Mouse (Mus musculus) embryonic facial prominence, embryonic 11.5 days (tissue): ENCODE measurements around the gene Ankef1. TPM values are rescaled to one million over a fixed set of nuclear protein-coding genes. Genes with fewer than 3 reads are reported as not detected.

ENCODE experiments used
- ATAC-seq: fragments of 200-750 bp; cut with Nextera tagmentation; replicated peaks from 2 replicates; pipeline ENCODE4 v1.8.0; 2017; ENCODE audit warnings: low read depth; ENCODE audit not compliant: insufficient number of reproducible peaks, low FRiP score, low TSS enrichment
- DNase-seq: peaks from one replicate; pipeline ENCODE4 v3.0.0-alpha.2; 2015; ENCODE audit warnings: low spot score
- H3K27ac ChIP-seq: fragments of 300-500 bp; sonication (generic); replicated peaks from 2 replicates; pipeline ENCODE4 v1.5.1; 2014; ENCODE audit warnings: mild to moderate bottlenecking, low read depth, low read length, control low read depth
- H3K27me3 ChIP-seq: fragments of 300-500 bp; sonication (generic); 2 replicates; pipeline ENCODE4 v1.6.1; 2014; ENCODE audit warnings: mild to moderate bottlenecking, low read length, moderate library complexity, mixed read lengths; ENCODE audit not compliant: control insufficient read depth, insufficient read depth
- H3K36me3 ChIP-seq: fragments of 300-500 bp; sonication (generic); replicated peaks from 2 replicates; pipeline ENCODE4 v1.6.1; 2014; ENCODE audit warnings: low read depth, mild to moderate bottlenecking, low read length, moderate library complexity, mixed read lengths; ENCODE audit not compliant: control insufficient read depth, insufficient read depth
- H3K4me1 ChIP-seq: fragments of 300-500 bp; sonication (generic); 2 replicates; pipeline ENCODE4 v1.6.1; 2014; ENCODE audit warnings: low read length, mixed read lengths; ENCODE audit not compliant: control insufficient read depth, insufficient read depth
- H3K4me2 ChIP-seq: fragments of 300-500 bp; sonication (generic); 2 replicates; pipeline ENCODE4 v1.6.1; 2014; ENCODE audit warnings: low read depth, mild to moderate bottlenecking, control low read depth, low read length, moderate library complexity
- H3K4me3 ChIP-seq: fragments of 300-500 bp; sonication (generic); 2 replicates; pipeline ENCODE4 v1.5.1; 2014; ENCODE audit warnings: low read depth, low read length, control low read depth
- H3K9ac ChIP-seq: fragments of 300-500 bp; sonication (generic); replicated peaks from 2 replicates; pipeline ENCODE4 v1.6.1; 2014; ENCODE audit warnings: mild to moderate bottlenecking, control low read depth, low read length
- H3K9me3 ChIP-seq: fragments of 300-500 bp; sonication (generic); replicated peaks from 2 replicates; pipeline ENCODE4 v1.6.1; 2016; ENCODE audit warnings: mild to moderate bottlenecking, low read length, inconsistent platforms, mixed read lengths; ENCODE audit not compliant: control insufficient read depth
- WGBS: fragments of 180-500 bp; shearing (Covaris S2); extraction: QIAGEN DNeasy Blood & Tissue Kit; methylation state at CpG from one replicate; pipeline ENCODE4 v1.1.7; 2014; 5-methylcytosine and 5-hydroxymethylcytosine counted together
- polyA plus RNA-seq: library from polyadenylated mRNA; unstranded; fragments of >200 nt; fragmentation: Nextera tagmentation; extraction: Ambion mirVana; gene quantifications from 2 replicates; pipeline ENCODE4 v1.2.1, GENCODE M21; 2014

Ankef1 gene
- polyA plus RNA-seq, 1 experiment from 2014 or later: 0.73 TPM

DNA sequence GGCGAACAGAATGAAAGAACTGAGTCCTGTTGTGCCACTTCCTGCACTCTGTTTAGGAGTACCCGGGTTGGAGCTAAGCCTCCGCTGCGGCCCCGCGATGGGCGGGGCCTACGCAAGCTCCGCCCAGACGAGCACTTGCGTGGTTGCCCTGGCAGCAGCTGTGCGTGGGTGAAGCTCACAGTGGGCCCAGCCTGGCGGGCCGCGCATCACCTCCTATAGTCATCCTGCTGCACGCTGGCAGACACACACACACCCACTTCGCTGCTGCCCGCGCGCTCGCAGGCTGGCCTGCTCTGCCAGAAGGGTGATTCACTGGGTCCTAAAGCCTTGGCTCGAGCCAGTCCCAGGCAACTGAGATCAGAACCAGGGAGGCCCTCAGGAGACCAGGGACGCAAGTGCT lies 30.3 kb downstream of the Ankef1 start:
- DNase-seq: peak; percentile 88
- no peaks in the 10 kb centered on the region for H3K9me3 ChIP-seq
- ATAC-seq: peak; percentile 100
- H3K27ac ChIP-seq: no peak overlapping the region
- H3K9ac ChIP-seq: peak overlapping the region; percentile 58
- no peaks in the 10 kb centered on the region for H3K27me3 ChIP-seq
- H3K36me3 ChIP-seq: no peaks in the 10 kb centered on the region
- peak overlapping the region; percentile 43 for H3K4me3 ChIP-seq
- no peaks in the 10 kb centered on the region for H3K4me1 ChIP-seq
- under 1% methylated on average over 23 of the region's 23 CpGs for WGBS
- H3K4me2 ChIP-seq: peak overlapping the region; percentile 57

DNA sequence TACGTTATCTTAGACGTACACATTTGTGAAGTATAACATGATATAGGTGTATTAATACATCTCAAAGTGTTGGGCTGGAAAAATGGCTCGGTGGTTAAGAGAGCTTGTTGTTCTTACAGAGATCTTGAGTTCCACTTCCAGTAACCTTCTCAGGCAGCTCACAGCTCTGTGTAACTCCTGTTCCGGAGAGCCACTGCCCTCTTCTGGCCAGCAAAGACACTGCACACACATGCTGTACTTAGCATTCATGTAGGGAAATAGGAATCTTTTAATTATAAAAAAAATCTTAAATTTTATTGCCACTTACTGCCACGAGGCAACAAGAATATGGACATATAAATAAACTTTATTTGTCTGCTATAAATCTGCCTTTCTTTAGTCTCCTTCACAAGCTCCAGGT lies 56.3 kb downstream of the Ankef1 start:
- DNase-seq (peak; percentile 7), ATAC-seq (no peak)
- no peaks in the 10 kb centered on the region for H3K27me3 ChIP-seq
- 65% methylated on average over 5 of the region's 5 CpGs for WGBS
- H3K4me2 ChIP-seq: no peak overlapping the region
- no peaks in the 10 kb centered on the region for H3K4me1 ChIP-seq
- H3K9me3 ChIP-seq: no peaks in the 10 kb centered on the region
- no peak overlapping the region for H3K27ac ChIP-seq
- H3K36me3 ChIP-seq: no peaks in the 10 kb centered on the region
- no peak overlapping the region for H3K9ac ChIP-seq
- H3K4me3 ChIP-seq: no peak overlapping the region

DNA sequence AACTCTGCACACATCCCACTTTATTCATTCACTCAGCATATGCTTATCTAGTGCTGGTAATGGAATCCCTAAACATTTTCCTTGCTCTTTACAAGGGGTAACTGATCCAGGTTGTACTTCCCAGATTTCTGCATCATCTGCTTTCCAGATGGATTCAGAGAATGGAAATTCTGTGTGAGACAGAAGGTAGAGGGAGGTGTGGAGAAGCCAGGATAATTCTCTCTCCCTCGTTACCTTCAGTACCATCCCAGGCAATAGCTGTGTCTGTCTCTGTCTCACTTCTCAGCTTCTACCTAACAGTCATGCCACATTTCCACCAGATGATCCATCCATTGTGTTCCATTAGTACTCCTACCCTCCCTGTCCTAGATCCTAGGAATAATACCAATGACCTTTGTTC lies 60.6 kb downstream of the Ankef1 start:
- H3K36me3 ChIP-seq: no peaks in the 10 kb centered on the region
- H3K4me3 ChIP-seq: no peak overlapping the region
- H3K4me1 ChIP-seq: no peaks in the 10 kb centered on the region
- DNase-seq: no peak
- H3K9me3 ChIP-seq: no peaks in the 10 kb centered on the region
- no peak overlapping the region for H3K9ac ChIP-seq
- no peak for ATAC-seq
- 77% methylated on average over 1 of the region's 1 CpGs for WGBS
- H3K27me3 ChIP-seq: no peaks in the 10 kb centered on the region
- no peak overlapping the region for H3K27ac ChIP-seq
- no peak overlapping the region for H3K4me2 ChIP-seq

DNA sequence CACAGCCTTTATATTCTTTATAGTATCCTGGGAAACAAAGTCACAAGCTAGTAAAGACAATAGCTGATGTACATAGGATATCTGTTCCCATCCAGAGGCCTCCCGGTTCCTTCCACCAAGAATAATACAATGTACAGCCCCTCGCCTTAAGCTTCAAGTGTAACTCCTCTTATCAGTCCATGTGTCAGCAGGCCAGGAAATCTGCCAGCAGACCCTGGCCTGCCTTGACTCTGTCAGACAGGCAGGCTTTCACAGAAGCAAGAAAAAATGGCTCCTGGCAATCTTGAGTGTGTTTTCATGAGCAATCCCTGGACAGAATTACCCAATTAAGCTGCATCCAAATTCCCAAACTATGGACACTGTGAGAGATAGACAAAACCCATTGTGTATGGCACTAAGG lies 69.1 kb downstream of the Ankef1 start:
- WGBS: 76% methylated on average over 2 of the region's 2 CpGs
- Histone ChIP-seq H3K4me3 (no peak overlapping the region), H3K4me1 (no peaks in the 10 kb centered on the region), H3K4me2 (no peak overlapping the region), H3K27ac (no peak overlapping the region), H3K36me3 (no peaks in the 10 kb centered on the region), H3K9me3 (no peaks in the 10 kb centered on the region), H3K9ac (no peak overlapping the region), H3K27me3 (no peaks in the 10 kb centered on the region)
- ATAC-seq (no peak), DNase-seq (no peak)

DNA sequence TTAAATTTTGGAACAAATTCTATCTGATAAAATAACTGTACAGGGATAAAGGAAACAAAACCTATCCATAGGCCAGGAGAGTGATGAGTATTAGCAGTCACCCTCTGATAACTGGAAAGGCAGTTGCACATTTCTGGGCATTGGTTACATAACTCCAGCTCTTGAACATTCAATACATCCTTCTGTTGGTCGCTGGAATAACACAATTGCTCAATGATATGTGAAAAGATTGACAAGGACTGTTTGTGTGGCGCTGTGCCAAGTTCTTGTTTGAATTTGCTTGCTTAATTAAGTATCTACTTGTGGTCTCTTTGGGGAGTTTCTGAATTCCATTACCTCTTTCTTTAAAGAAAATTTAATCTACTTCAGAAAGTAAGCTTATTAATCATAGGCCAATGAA lies 81.1 kb downstream of the Ankef1 start:
- H3K9ac ChIP-seq: no peak overlapping the region
- H3K4me3 ChIP-seq: no peak overlapping the region
- H3K4me1 ChIP-seq: no peaks in the 10 kb centered on the region
- H3K27ac ChIP-seq: no peak overlapping the region
- 67% methylated on average over 2 of the region's 2 CpGs for WGBS
- H3K36me3 ChIP-seq: no peaks in the 10 kb centered on the region
- H3K27me3 ChIP-seq: no peaks in the 10 kb centered on the region
- no peaks in the 10 kb centered on the region for H3K9me3 ChIP-seq
- H3K4me2 ChIP-seq: no peak overlapping the region
- DNase-seq (peak; percentile 6), ATAC-seq (no peak)

DNA sequence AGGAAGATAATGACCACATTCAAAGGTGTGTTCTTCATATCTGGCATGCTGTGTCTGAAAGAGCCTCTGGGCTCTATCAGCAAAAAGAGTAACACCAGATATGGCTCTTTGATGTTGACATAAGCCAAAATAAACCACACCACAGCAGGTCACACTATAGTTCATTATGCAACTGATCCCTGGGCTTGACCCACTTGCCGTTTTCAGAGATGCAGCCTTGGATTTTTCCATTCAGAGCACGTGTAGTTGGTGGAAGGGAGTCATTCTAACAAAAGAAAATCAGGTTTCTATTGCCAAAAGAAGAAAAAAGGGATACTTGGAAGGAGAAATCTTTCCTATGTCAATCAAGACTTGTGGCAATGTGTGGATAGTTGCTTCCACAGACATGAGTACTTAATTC lies 87.1 kb downstream of the Ankef1 start:
- ATAC-seq (no peak), DNase-seq (no peak)
- Histone ChIP-seq H3K9me3 (no peaks in the 10 kb centered on the region), H3K4me1 (no peaks in the 10 kb centered on the region), H3K27me3 (no peaks in the 10 kb centered on the region), H3K9ac (no peak overlapping the region), H3K27ac (no peak overlapping the region), H3K4me2 (no peak overlapping the region), H3K36me3 (no peaks in the 10 kb centered on the region), H3K4me3 (no peak overlapping the region)
- WGBS: 44% methylated on average over 2 of the region's 2 CpGs

DNA sequence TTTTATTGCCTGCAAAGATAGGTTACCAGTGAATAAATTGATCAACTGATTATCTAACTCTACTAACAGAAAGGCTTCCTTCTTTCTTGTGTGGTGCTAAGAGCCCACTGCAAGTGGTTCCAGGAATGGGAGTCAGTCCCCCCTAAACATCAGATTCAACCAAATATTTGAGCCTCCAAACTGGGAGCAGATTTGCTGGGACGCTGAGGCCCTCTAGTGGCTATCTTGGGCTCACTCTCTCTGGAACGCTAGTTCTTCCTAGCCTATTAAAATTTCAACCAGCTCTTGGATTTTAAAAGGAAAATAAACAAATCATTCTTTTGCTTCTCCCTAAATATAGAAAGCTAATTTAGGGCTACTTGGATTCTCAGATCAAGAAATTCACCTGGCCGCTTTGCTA lies 94.7 kb downstream of the Ankef1 start:
- no peak overlapping the region for H3K4me3 ChIP-seq
- no peak overlapping the region for H3K9ac ChIP-seq
- no peaks in the 10 kb centered on the region for H3K9me3 ChIP-seq
- H3K4me1 ChIP-seq: no peaks in the 10 kb centered on the region
- DNase-seq (peak; percentile 65), ATAC-seq (no peak)
- no peaks in the 10 kb centered on the region for H3K36me3 ChIP-seq
- H3K27ac ChIP-seq: no peak overlapping the region
- no peak overlapping the region for H3K4me2 ChIP-seq
- H3K27me3 ChIP-seq: no peaks in the 10 kb centered on the region
- WGBS: 21% methylated on average over 3 of the region's 3 CpGs

DNA sequence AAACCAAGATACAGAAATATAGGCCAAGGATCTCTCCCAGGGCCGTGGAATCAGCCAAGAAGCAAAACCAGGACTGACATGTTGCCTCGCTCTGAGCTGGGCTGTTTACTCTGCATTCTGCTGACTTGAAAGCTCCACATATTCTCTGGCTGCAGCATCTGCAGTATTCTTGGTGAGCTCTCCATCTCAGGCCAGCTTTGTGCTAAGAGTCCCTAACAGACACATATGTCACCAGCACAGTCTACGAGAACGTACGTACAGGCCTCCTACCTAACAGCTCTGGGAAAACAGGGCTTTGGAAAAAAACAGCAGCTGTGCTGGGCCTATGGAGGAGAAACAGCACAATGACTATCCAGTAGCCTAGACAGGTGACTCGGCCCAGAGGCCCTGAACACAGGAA lies 97.0 kb downstream of the Ankef1 start:
- no peak for ATAC-seq

More for the DNA sequence above, 97.0 kb downstream of the Ankef1 start:
- Histone ChIP-seq H3K4me3 (no peak overlapping the region), H3K4me1 (no peaks in the 10 kb centered on the region), H3K9ac (no peak overlapping the region), H3K27me3 (no peaks in the 10 kb centered on the region), H3K36me3 (no peaks in the 10 kb centered on the region), H3K27ac (no peak overlapping the region), H3K4me2 (no peak overlapping the region), H3K9me3 (no peaks in the 10 kb centered on the region)
- DNase-seq: no peak
- 77% methylated on average over 6 of the region's 6 CpGs for WGBS
